Mouse (Mus musculus): ENCODE data around the gene Rubcnl. TPM values are rescaled to one million over a fixed set of nuclear protein-coding genes. Genes with fewer than 3 reads are reported as not detected.

Rubcnl gene
- 1 to 10 TPM in 1 of 2 experiments, under 1 TPM in 1; 0.55 to 1.2 TPM for total RNA-seq (2021)
- 1.3 and 1.5 TPM in 2 replicates for polyA plus RNA-seq (2012; rRNA removed)
- long read RNA-seq = 0 reads

- no peaks in the 10 kb centered on the region for H3K27me3 ChIP-seq (ENCODE audit: control insufficient read depth, insufficient read depth, low read length)
- no peaks in the 10 kb centered on the region for H3K79me2 ChIP-seq (replicated peaks; ENCODE audit: control insufficient read depth, insufficient read depth, low read length)
- intact Hi-C loops (cut with DNase I) = no loop called here
- H3K27ac ChIP-seq = peak within 1 kb of the TSS; percentile 56
- 0 out of 2 replicates have a peak, but pooled peaks have one; percentile 13 for TF ChIP-seq EP300 (IDR thresholded peaks at IDR 0.05; ENCODE audit: insufficient read depth, low read depth, low read length)
- TF ChIP-seq POLR2A (IDR thresholded peaks at IDR 0.05; ENCODE audit: insufficient read depth, low read depth, low read length) = peak; percentile 29; the same call in 1 of the 2 replicates
- TF ChIP-seq CTCF (IDR thresholded peaks at IDR 0.05) = peak; percentile 94
- peak; percentile 77 to 79 for DNase-seq
- no peaks in the 10 kb centered on the region for H3K36me3 ChIP-seq (ENCODE audit: control insufficient read depth, insufficient read depth, low read length)
- WGBS = under 1% methylated on average over 49 of the region's 49 CpGs
- peak within 1 kb of the TSS; percentile 82 for H3K9ac ChIP-seq (ENCODE audit: low read depth, low read length)
- H3K4me3 ChIP-seq = peak within 1 kb of the TSS; percentile 63
- H3K4me1 ChIP-seq (ENCODE audit: control insufficient read depth, insufficient read depth, low read length) = peaks cover 2% of the 10 kb centered on the region
Observed at GRCm38 (mm10) chr14:75015856-75016714, at the start of gene Rubcnl. Rubcnl (plus strand) TSS chr14:75016027.

GRCm38 (mm10) chr14:74972216-74972615 is 43.6 kb upstream of the Rubcnl start:
- Histone ChIP-seq H3K9ac (ENCODE audit: low read depth, low read length) (no peak overlapping the region), H3K27ac (no peak overlapping the region), H3K4me1 (ENCODE audit: control insufficient read depth, insufficient read depth, low read length) (peaks cover 10% of the 10 kb centered on the region), H3K79me2 (replicated peaks; ENCODE audit: control insufficient read depth, insufficient read depth, low read length) (no peaks in the 10 kb centered on the region), H3K27me3 (ENCODE audit: control insufficient read depth, insufficient read depth, low read length) (no peaks in the 10 kb centered on the region), H3K4me3 (no peak overlapping the region), H3K36me3 (ENCODE audit: control insufficient read depth, insufficient read depth, low read length) (peaks cover 4% of the 10 kb centered on the region)
- intact Hi-C loops (cut with DNase I) = loop anchor here (10.0 kb wide), 1 partner anchor 327 kb away; the partner anchor contains the start of gene Htr2a
- no peak for TF ChIP-seq EP300 (IDR thresholded peaks at IDR 0.05; ENCODE audit: insufficient read depth, low read depth, low read length)
- TF ChIP-seq POLR2A (IDR thresholded peaks at IDR 0.05; ENCODE audit: insufficient read depth, low read depth, low read length) = no peak
- no peak for TF ChIP-seq CTCF (IDR thresholded peaks at IDR 0.05)
- DNase-seq = no peak
- WGBS = 33% methylated on average over 3 of the region's 3 CpGs

- H3K27ac ChIP-seq = no peak overlapping the region
- no peak overlapping the region for H3K9ac ChIP-seq (ENCODE audit: low read depth, low read length)
- peaks cover 10% of the 10 kb centered on the region for H3K4me1 ChIP-seq (ENCODE audit: control insufficient read depth, insufficient read depth, low read length)
- peaks cover 4% of the 10 kb centered on the region for H3K36me3 ChIP-seq (ENCODE audit: control insufficient read depth, insufficient read depth, low read length)
- DNase-seq = no peak
- H3K27me3 ChIP-seq (ENCODE audit: control insufficient read depth, insufficient read depth, low read length) = no peaks in the 10 kb centered on the region
- TF ChIP-seq POLR2A (IDR thresholded peaks at IDR 0.05; ENCODE audit: insufficient read depth, low read depth, low read length) (no peak), CTCF (IDR thresholded peaks at IDR 0.05) (no peak), EP300 (IDR thresholded peaks at IDR 0.05; ENCODE audit: insufficient read depth, low read depth, low read length) (no peak)
- WGBS = 66% methylated on average over 5 of the region's 5 CpGs
- H3K4me3 ChIP-seq = no peak overlapping the region
- no peaks in the 10 kb centered on the region for H3K79me2 ChIP-seq (replicated peaks; ENCODE audit: control insufficient read depth, insufficient read depth, low read length)
- intact Hi-C loops (cut with DNase I) = loop anchor here (10.0 kb wide), 1 partner anchor 328 kb away; the partner anchor contains the start of gene Htr2a
Observed at GRCm38 (mm10) chr14:74972687-74973086, 43.1 kb upstream of the Rubcnl start.

- H3K4me1 ChIP-seq (ENCODE audit: control insufficient read depth, insufficient read depth, low read length) = peaks cover 10% of the 10 kb centered on the region
- H3K36me3 ChIP-seq (ENCODE audit: control insufficient read depth, insufficient read depth, low read length) = peaks cover 4% of the 10 kb centered on the region
- no peaks in the 10 kb centered on the region for H3K79me2 ChIP-seq (replicated peaks; ENCODE audit: control insufficient read depth, insufficient read depth, low read length)
- no peak overlapping the region for H3K9ac ChIP-seq (ENCODE audit: low read depth, low read length)
- peak overlapping the region; percentile 59 for H3K27ac ChIP-seq
- TF ChIP-seq CTCF (IDR thresholded peaks at IDR 0.05) (no peak), EP300 (IDR thresholded peaks at IDR 0.05; ENCODE audit: insufficient read depth, low read depth, low read length) (0 out of 2 replicates have a peak, but pooled peaks have one; percentile 41), POLR2A (IDR thresholded peaks at IDR 0.05; ENCODE audit: insufficient read depth, low read depth, low read length) (0 out of 2 replicates have a peak, but pooled peaks have one; percentile 21)
- intact Hi-C loops (cut with DNase I) = loop anchor here (10.0 kb wide), 1 partner anchor 329 kb away; the partner anchor contains the start of gene Htr2a
- peak in 1 of 2 experiments; percentile 45 for DNase-seq
- H3K27me3 ChIP-seq (ENCODE audit: control insufficient read depth, insufficient read depth, low read length) = no peaks in the 10 kb centered on the region
- H3K4me3 ChIP-seq = no peak overlapping the region
- WGBS = 24% methylated on average over 10 of the region's 10 CpGs
Observed at GRCm38 (mm10) chr14:74974136-74974651, 41.6 kb upstream of the Rubcnl start.

DNA sequence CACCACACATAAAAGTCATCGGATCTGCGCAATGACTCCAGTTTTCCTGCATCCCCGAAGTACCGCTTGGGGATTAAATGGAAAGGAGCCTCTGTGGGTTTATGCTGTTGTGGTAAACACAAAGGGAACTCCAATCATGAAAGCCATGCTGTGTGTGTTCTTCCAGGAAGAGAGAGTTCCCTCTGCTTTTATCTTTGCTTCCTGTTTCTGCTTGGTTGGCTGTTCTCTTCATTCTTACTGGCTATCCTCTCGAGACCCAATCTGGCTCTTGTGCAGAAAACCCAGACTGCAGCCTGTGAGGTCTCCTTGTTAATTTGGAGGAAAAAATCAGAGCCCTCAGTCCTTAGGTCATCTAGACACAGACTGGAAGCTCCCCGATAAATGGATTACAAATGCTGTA is 38.9 kb upstream of the Rubcnl start:
- intact Hi-C loops (cut with DNase I) = loop anchor here (10.0 kb wide), 1 partner anchor 332 kb away; the partner anchor contains the start of gene Htr2a
- Histone ChIP-seq H3K27me3 (ENCODE audit: control insufficient read depth, insufficient read depth, low read length) (no peaks in the 10 kb centered on the region), H3K36me3 (ENCODE audit: control insufficient read depth, insufficient read depth, low read length) (peaks cover 4% of the 10 kb centered on the region), H3K9ac (ENCODE audit: low read depth, low read length) (no peak overlapping the region), H3K4me1 (ENCODE audit: control insufficient read depth, insufficient read depth, low read length) (peaks cover 10% of the 10 kb centered on the region), H3K4me3 (no peak overlapping the region), H3K27ac (no peak overlapping the region), H3K79me2 (replicated peaks; ENCODE audit: control insufficient read depth, insufficient read depth, low read length) (no peaks in the 10 kb centered on the region)
- WGBS = 67% methylated on average over 6 of the region's 6 CpGs
- DNase-seq = peak in 1 of 2 experiments; percentile 8
- no peak for TF ChIP-seq POLR2A (IDR thresholded peaks at IDR 0.05; ENCODE audit: insufficient read depth, low read depth, low read length)
- TF ChIP-seq EP300 (IDR thresholded peaks at IDR 0.05; ENCODE audit: insufficient read depth, low read depth, low read length) = no peak
- TF ChIP-seq CTCF (IDR thresholded peaks at IDR 0.05) = no peak
